Mouse (Mus musculus) limb, embryonic 12.5 days (tissue): ENCODE measurements at regions not wholly inside any gene's neighbourhood (a gene's known extent, or its start where the extent isn't known, plus 50 kb on each side); places are given as distances from the start of the nearest gene placed in this dataset.

ENCODE experiments used
- ATAC-seq: fragments of 200-750 bp; cut with Nextera tagmentation; 2 replicates; pipeline ENCODE4 v1.8.0; 2017; ENCODE audit warnings: low read depth, moderate TSS enrichment; ENCODE audit not compliant: insufficient number of reproducible peaks, insufficient read depth, low FRiP score, low TSS enrichment
- H3K27ac ChIP-seq: fragments of 300-500 bp; sonication (generic); 2 replicates; pipeline ENCODE4 v1.5.1; 2016; ENCODE audit warnings: mild to moderate bottlenecking, moderate library complexity
- H3K27me3 ChIP-seq: fragments of 300-500 bp; sonication (generic); 2 replicates; pipeline ENCODE4 v1.6.1; 2016; ENCODE audit warnings: mild to moderate bottlenecking, moderate library complexity
- H3K36me3 ChIP-seq: fragments of 300-500 bp; sonication (generic); 2 replicates; pipeline ENCODE4 v1.6.1; 2016; ENCODE audit warnings: mild to moderate bottlenecking, moderate library complexity
- H3K4me1 ChIP-seq: fragments of 300-500 bp; sonication (generic); replicated peaks from 2 replicates; pipeline ENCODE4 v1.6.1; 2016
- H3K4me2 ChIP-seq: fragments of 300-500 bp; sonication (generic); 2 replicates; pipeline ENCODE4 v1.6.1; 2016; ENCODE audit warnings: mild to moderate bottlenecking, moderate library complexity
- H3K4me3 ChIP-seq: fragments of 300-500 bp; sonication (generic); replicated peaks from 2 replicates; pipeline ENCODE4 v1.5.1; 2016; ENCODE audit warnings: mild to moderate bottlenecking
- H3K9ac ChIP-seq: fragments of 300-500 bp; sonication (generic); replicated peaks from 2 replicates; pipeline ENCODE4 v1.6.1; 2016; ENCODE audit warnings: mild to moderate bottlenecking, moderate library complexity
- H3K9me3 ChIP-seq: fragments of 300-500 bp; sonication (generic); 2 replicates; pipeline ENCODE4 v1.6.1; 2016; ENCODE audit warnings: mild to moderate bottlenecking, moderate library complexity
- WGBS: fragments of 180-500 bp; shearing (Covaris S2); methylation state at CpG from one replicate; pipeline ENCODE4 v1.1.7; 2016; 5-methylcytosine and 5-hydroxymethylcytosine counted together

DNA sequence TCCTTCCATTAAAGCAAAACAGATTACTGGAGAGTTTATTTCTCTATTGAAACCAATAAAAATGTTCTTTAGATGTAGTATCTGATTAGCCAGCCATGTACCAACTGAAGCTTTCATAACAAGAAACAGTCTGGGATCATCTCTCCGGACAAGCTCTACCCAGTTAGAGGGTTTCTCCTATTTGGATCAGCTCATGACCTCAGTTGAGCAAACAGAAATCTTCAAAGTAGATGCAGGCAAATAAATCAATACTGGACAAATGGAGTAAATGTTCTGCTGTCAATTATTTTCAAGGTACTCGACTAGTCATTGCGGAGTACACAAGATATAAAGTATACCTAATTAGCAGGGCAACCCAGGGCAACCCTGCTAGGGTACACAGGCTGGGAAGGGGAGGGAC, 67.4 kb downstream of the Avpr1a start:
- H3K9me3 ChIP-seq = peaks cover 5% of the 10 kb centered on the region; the same call in 1 of the 2 replicates
- no peaks in the 10 kb centered on the region for H3K36me3 ChIP-seq
- H3K27ac ChIP-seq = no peak overlapping the region
- no peak overlapping the region for H3K4me2 ChIP-seq
- H3K4me3 ChIP-seq = no peak overlapping the region
- no peaks in the 10 kb centered on the region for H3K27me3 ChIP-seq
- 83% methylated on average over 3 of the region's 3 CpGs for WGBS
- no peak for ATAC-seq
- H3K4me1 ChIP-seq = no peaks in the 10 kb centered on the region
- no peak overlapping the region for H3K9ac ChIP-seq

DNA sequence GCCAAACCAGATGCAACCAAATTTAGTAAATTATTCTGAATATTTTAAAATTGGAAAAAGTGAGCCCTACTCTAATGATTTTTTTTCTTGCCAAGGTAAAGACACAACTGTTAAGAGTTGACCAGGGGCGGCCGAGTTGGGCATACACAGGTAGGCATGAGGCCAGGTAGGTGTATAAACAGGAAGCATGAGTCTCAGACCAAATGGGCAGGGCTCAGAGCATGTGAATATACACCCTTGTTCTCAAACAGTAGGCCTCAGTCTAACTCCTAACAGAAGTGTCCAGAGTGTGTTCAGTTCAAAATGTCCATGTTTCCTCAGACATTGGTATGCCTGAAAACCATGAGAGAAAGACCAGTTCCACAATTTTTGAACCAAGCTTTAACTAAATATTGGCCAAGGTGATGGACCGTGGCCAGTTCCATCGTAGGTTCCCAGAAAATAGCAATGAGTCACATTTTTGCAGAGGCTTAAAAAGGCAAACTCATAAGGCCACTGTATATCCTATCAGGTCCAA, 71.0 kb downstream of the Avpr1a start:
- no peaks in the 10 kb centered on the region for H3K36me3 ChIP-seq
- H3K9ac ChIP-seq = no peak overlapping the region
- no peak overlapping the region for H3K4me2 ChIP-seq
- no peak overlapping the region for H3K27ac ChIP-seq
- no peak for ATAC-seq
- no peaks in the 10 kb centered on the region for H3K4me1 ChIP-seq
- H3K9me3 ChIP-seq = no peaks in the 10 kb centered on the region
- WGBS = 90% methylated on average over 4 of the region's 4 CpGs
- H3K4me3 ChIP-seq = no peak overlapping the region
- no peaks in the 10 kb centered on the region for H3K27me3 ChIP-seq

- H3K27me3 ChIP-seq = no peaks in the 10 kb centered on the region
- no peak for ATAC-seq
- H3K4me1 ChIP-seq = no peaks in the 10 kb centered on the region
- no peak overlapping the region for H3K4me3 ChIP-seq
- no peak overlapping the region for H3K27ac ChIP-seq
- no peak overlapping the region for H3K4me2 ChIP-seq
- no peaks in the 10 kb centered on the region for H3K9me3 ChIP-seq
- WGBS = 85% methylated on average over 7 of the region's 7 CpGs
- no peaks in the 10 kb centered on the region for H3K36me3 ChIP-seq
- H3K9ac ChIP-seq = no peak overlapping the region
These were observed 71.7 kb downstream of the Avpr1a start for GRCm38 (mm10) chr10:122519981-122520380.

DNA sequence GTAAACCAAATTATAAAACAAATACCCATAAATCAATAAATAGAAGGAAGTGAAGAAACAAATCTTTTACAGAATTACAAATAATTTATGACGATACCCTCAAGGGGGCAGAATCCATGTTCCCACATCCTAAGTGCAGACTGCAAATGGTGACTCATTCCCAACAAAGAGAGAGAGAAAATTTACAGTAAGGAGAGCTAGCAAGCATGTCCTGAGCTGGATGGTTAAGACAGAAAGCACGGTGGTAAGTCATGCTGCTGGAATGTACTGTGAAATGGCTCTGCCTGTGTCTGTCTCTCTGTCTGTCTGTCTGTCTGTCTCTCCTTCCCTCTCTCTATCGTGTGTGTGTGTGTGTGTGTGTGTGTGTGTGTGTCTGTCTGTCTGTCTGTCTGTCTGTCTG, 74.3 kb downstream of the Avpr1a start:
- no peak overlapping the region for H3K27ac ChIP-seq
- no peak overlapping the region for H3K9ac ChIP-seq
- no peak for ATAC-seq
- H3K4me2 ChIP-seq = no peak overlapping the region
- WGBS = 88% methylated on average over 3 of the region's 3 CpGs
- H3K4me3 ChIP-seq = no peak overlapping the region
- no peaks in the 10 kb centered on the region for H3K9me3 ChIP-seq
- H3K27me3 ChIP-seq = no peaks in the 10 kb centered on the region
- no peaks in the 10 kb centered on the region for H3K36me3 ChIP-seq
- H3K4me1 ChIP-seq = no peaks in the 10 kb centered on the region

GRCm38 (mm10) chr10:122525360-122525759, 77.1 kb downstream of the Avpr1a start:
- Histone ChIP-seq H3K4me1 (no peaks in the 10 kb centered on the region), H3K36me3 (no peaks in the 10 kb centered on the region), H3K4me3 (no peak overlapping the region), H3K4me2 (no peak overlapping the region), H3K27me3 (no peaks in the 10 kb centered on the region), H3K9me3 (no peaks in the 10 kb centered on the region), H3K27ac (no peak overlapping the region), H3K9ac (no peak overlapping the region)
- no peak for ATAC-seq
- WGBS = 81% methylated on average over 7 of the region's 7 CpGs

DNA sequence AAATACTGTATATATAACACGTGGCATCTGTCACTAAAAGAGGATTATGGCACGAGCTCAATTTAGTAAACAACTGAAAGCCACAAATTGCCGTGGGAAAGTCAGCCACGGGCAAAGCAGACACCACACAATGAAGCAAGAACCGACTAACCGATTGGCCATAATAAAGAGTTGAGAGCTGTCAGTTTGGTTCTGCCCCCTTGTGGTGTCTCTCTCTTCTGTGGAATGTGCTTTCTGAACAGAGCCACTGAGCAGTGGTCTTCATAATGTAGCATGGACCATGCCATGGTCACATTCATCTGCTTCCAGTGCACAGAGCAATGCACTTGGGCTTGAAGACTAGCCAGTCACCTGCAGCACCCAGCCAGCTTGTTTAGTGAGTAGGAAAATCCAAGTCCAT, 77.5 kb downstream of the Avpr1a start:
- no peak overlapping the region for H3K9ac ChIP-seq
- H3K4me1 ChIP-seq = no peaks in the 10 kb centered on the region
- no peaks in the 10 kb centered on the region for H3K9me3 ChIP-seq
- H3K4me2 ChIP-seq = no peak overlapping the region
- no peaks in the 10 kb centered on the region for H3K27me3 ChIP-seq
- WGBS = 85% methylated on average over 6 of the region's 6 CpGs
- H3K36me3 ChIP-seq = no peaks in the 10 kb centered on the region
- H3K27ac ChIP-seq = no peak overlapping the region
- H3K4me3 ChIP-seq = no peak overlapping the region
- no peak for ATAC-seq

DNA sequence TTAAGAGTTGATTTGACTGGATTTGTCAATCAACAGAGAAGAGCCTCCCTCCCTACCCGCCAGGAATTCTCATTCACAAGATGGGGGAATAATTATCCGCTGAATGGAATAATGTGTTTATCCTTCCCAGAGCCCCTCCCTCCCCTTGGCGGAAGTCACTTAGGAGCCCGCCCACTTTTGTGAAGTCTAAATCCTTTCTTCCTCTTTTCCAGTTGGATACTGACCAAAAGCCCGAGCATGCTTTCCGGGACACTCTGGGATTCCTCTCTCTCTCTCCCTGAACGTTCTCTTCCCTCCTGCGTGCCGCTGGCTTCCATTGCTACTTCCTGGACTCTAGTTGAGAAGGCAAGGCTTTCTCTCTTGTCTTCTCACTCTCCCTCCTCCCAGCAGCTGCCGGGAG, 79.9 kb downstream of the Avpr1a start:
- ATAC-seq = no peak
- Histone ChIP-seq H3K9me3 (no peaks in the 10 kb centered on the region), H3K36me3 (no peaks in the 10 kb centered on the region), H3K4me2 (no peak overlapping the region), H3K27me3 (no peaks in the 10 kb centered on the region), H3K27ac (no peak overlapping the region), H3K4me3 (no peak overlapping the region), H3K4me1 (peaks cover 8% of the 10 kb centered on the region), H3K9ac (no peak overlapping the region)
- 88% methylated on average over 10 of the region's 10 CpGs for WGBS

- Histone ChIP-seq H3K36me3 (no peaks in the 10 kb centered on the region), H3K4me3 (no peak overlapping the region), H3K27me3 (no peaks in the 10 kb centered on the region), H3K9me3 (no peaks in the 10 kb centered on the region), H3K4me1 (peaks cover 8% of the 10 kb centered on the region), H3K27ac (no peak overlapping the region), H3K4me2 (no peak overlapping the region), H3K9ac (no peak overlapping the region)
- no peak for ATAC-seq
- 34% methylated on average over 4 of the region's 4 CpGs for WGBS
These were observed 80.8 kb downstream of the Avpr1a start for GRCm38 (mm10) chr10:122528973-122529703.

- H3K9ac ChIP-seq = no peak overlapping the region
- no peaks in the 10 kb centered on the region for H3K36me3 ChIP-seq
- 67% methylated on average over 5 of the region's 5 CpGs for WGBS
- H3K9me3 ChIP-seq = no peaks in the 10 kb centered on the region
- no peak overlapping the region for H3K4me3 ChIP-seq
- no peak overlapping the region for H3K4me2 ChIP-seq
- no peak for ATAC-seq
- peaks cover 8% of the 10 kb centered on the region for H3K4me1 ChIP-seq
- no peak overlapping the region for H3K27ac ChIP-seq
- no peaks in the 10 kb centered on the region for H3K27me3 ChIP-seq
These were observed 86.4 kb downstream of the Avpr1a start for GRCm38 (mm10) chr10:122534714-122535113.

DNA sequence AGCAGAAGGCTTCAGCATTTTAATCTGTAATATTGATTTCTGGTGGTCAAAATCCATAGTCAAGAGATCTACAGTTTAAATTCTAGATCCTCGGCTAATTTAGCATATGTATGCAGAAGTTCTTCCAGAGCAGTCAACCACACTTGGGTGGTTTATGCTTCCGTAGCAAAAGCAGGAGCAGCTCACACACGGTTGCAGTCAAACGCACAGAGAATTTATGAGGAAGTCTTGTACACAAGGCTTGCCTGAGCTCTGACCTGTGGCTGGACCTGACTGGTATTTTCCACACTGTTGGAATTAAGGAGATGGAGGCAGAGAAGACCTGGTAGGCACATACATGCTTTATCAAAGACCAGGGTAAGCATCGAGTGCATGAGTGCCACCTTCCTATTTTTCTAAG, 86.8 kb downstream of the Avpr1a start:
- H3K4me1 ChIP-seq = peaks cover 8% of the 10 kb centered on the region
- no peaks in the 10 kb centered on the region for H3K27me3 ChIP-seq
- no peak overlapping the region for H3K4me2 ChIP-seq
- ATAC-seq = no peak
- no peaks in the 10 kb centered on the region for H3K36me3 ChIP-seq
- no peaks in the 10 kb centered on the region for H3K9me3 ChIP-seq
- 64% methylated on average over 5 of the region's 5 CpGs for WGBS
- no peak overlapping the region for H3K4me3 ChIP-seq
- no peak overlapping the region for H3K9ac ChIP-seq
- H3K27ac ChIP-seq = no peak overlapping the region

DNA sequence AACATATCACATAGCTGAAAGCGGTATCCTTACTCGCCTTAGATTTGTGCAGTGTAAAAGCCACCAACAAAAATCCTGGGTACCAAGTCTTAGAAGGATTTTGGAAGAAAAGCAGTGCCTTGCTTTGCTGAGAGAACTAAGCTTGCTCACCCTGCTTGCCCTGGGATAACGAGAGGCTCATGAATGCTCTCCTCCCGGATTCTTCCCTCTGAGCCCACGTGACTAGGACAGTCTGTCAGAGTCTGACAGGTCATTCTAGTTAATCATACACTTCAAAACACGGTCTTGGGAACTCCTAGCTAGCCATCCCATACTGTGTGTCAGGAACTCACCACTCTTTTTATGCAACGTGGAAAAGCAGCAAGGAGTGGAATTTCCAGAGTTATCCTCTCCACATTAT, 91.4 kb downstream of the Avpr1a start:
- no peak overlapping the region for H3K9ac ChIP-seq
- no peaks in the 10 kb centered on the region for H3K9me3 ChIP-seq
- H3K4me2 ChIP-seq = no peak overlapping the region
- no peaks in the 10 kb centered on the region for H3K4me1 ChIP-seq
- H3K4me3 ChIP-seq = no peak overlapping the region
- no peaks in the 10 kb centered on the region for H3K36me3 ChIP-seq
- H3K27ac ChIP-seq = no peak overlapping the region
- 69% methylated on average over 7 of the region's 7 CpGs for WGBS
- ATAC-seq = no peak
- no peaks in the 10 kb centered on the region for H3K27me3 ChIP-seq

GRCm38 (mm10) chr10:122542573-122542972, 94.3 kb downstream of the Avpr1a start:
- H3K27ac ChIP-seq = no peak overlapping the region
- 61% methylated on average over 9 of the region's 9 CpGs for WGBS
- no peak overlapping the region for H3K4me3 ChIP-seq
- no peaks in the 10 kb centered on the region for H3K9me3 ChIP-seq
- no peaks in the 10 kb centered on the region for H3K4me1 ChIP-seq
- H3K4me2 ChIP-seq = no peak overlapping the region
- no peaks in the 10 kb centered on the region for H3K36me3 ChIP-seq
- H3K27me3 ChIP-seq = no peaks in the 10 kb centered on the region
- ATAC-seq = no peak
- H3K9ac ChIP-seq = no peak overlapping the region
